Mouse (Mus musculus): ENCODE measurements at regions not wholly inside any gene's neighbourhood (a gene's known extent, or its start where the extent isn't known, plus 50 kb on each side); places are given as distances from the start of the nearest gene placed in this dataset.

- TF ChIP-seq POLR2A (IDR thresholded peaks at IDR 0.05; ENCODE audit: insufficient read depth, low read length) (no peak), CTCF (IDR thresholded peaks at IDR 0.05; ENCODE audit: low read depth, low read length) (no peak)
Measured at GRCm38 (mm10) chr11:19299411-19299810, 280.6 kb upstream of the Meis1 start.
